Mouse (Mus musculus) E14TG2a.4 (cell line): Measurements from ENCODE around the gene Pi4kb.
A peak's percentile ranks its signal among the peaks of the same experiment; 100 is the strongest.

Source experiments
- H3K27me3 ChIP-seq: 2 replicates; pipeline ENCODE4 v1.6.1; 2014; ENCODE audit warnings: low read length, control low read depth; ENCODE audit not compliant: insufficient read depth
- H3K36me3 ChIP-seq: 2 replicates; pipeline ENCODE4 v1.6.1; 2014; ENCODE audit warnings: low read length, control low read depth; ENCODE audit not compliant: insufficient read depth
- H3K4me1 ChIP-seq: replicated peaks from 2 replicates; pipeline ENCODE4 v1.6.1; 2014; ENCODE audit warnings: low read depth, low read length, control low read depth
- H3K4me3 ChIP-seq: replicated peaks from 2 replicates; pipeline ENCODE4 v1.5.1; 2014; ENCODE audit warnings: mild to moderate bottlenecking, low read length
- H3K9me3 ChIP-seq: 2 replicates; pipeline ENCODE4 v1.6.1; 2014; ENCODE audit warnings: low read length, control low read depth
- CTCF ChIP-seq: conservative IDR thresholded peaks from 2 replicates; pipeline ENCODE4 v1.5.1; 2014; ENCODE audit warnings: low read length
- NANOG ChIP-seq: IDR thresholded peaks from 2 replicates; pipeline ENCODE4 v1.6.1; 2014; ENCODE audit warnings: borderline replicate concordance, low read length, mixed read lengths
- POU5F1 ChIP-seq: IDR thresholded peaks from 2 replicates; pipeline ENCODE4 v1.6.1; 2014; ENCODE audit warnings: low read length, borderline replicate concordance

The Pi4kb gene

DNA sequence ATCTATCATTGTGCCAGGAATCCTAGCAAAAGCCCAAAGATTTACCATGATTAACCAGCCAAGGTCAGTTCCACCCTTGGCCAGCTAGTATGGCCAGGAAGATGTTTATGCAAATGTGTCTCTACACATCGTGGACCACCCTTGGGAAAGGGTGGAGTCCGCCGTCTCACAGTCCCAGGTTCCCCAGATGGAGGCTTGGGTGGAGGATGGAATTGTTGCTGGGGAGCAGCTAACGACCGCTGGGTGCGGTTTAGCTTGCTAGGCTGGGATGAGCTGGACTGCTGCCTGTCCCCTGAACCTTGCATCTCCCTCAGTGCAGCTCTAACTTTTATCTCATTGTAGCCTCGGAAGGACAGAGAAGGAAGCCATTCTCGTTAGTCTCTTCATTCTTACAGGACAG, 14.7 kb upstream of the Pi4kb start:
- Histone ChIP-seq H3K9me3 (no peaks in the 10 kb centered on the region), H3K4me1 (peaks cover 63% of the 10 kb centered on the region), H3K36me3 (peaks cover 45% of the 10 kb centered on the region), H3K4me3 (0 out of 2 replicates have a peak overlapping the region, but pooled peaks have one; percentile 10), H3K27me3 (0 out of 2 replicates have a peak, but pooled peaks cover 3% of the 10 kb centered on the region)
- TF ChIP-seq CTCF, result no peak
- no peak for TF ChIP-seq NANOG
- no peak for TF ChIP-seq POU5F1

DNA sequence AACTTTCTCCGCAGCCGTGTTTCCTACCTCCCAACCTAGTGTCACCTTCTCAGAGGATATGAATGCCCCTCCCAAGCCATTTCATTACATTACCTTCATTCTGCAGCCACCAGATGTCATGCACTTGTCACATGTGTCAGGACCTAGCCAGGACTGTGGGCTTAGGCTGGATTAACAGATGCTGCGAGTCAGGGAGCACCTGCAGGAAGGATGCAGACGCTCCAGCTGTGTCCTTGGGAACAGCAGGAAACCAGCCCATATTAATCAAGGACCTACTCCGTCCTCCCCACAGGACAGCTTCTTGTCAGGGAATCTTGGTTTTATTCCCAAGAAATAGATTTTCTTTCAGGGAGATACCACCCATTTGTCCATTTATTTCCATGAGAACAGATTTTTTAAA, 14.2 kb upstream of the Pi4kb start:
- no peak for TF ChIP-seq NANOG
- TF ChIP-seq POU5F1, result no peak
- TF ChIP-seq CTCF, result no peak
- Histone ChIP-seq H3K4me3 (0 out of 2 replicates have a peak overlapping the region, but pooled peaks have one; percentile 10), H3K36me3 (peaks cover 40% of the 10 kb centered on the region), H3K9me3 (no peaks in the 10 kb centered on the region), H3K27me3 (no peaks in the 10 kb centered on the region), H3K4me1 (peaks cover 58% of the 10 kb centered on the region)

DNA sequence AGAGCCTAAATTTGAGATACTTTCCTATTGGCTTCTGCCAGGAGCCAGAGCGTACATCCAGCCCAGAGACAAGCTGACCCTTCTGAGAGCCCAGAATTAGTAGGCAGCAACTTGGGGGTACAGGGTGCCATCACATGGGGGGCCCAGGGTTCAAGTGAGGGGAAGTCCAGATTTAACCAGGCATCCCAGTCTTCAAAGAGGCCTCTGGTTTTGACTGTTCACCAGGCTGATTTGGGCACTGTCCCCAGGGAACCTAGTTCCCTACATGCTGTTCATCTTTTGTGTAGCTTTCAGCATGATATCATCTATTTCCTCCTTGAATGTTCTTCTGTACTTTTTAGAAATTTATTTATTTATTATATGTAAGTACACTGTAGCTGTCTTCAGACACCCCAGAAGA, 9.5 kb upstream of the Pi4kb start:
- TF ChIP-seq POU5F1 (no peak), CTCF (no peak), NANOG (no peak)
- Histone ChIP-seq H3K27me3 (no peaks in the 10 kb centered on the region), H3K4me1 (peaks cover 46% of the 10 kb centered on the region), H3K4me3 (no peak overlapping the region), H3K9me3 (no peaks in the 10 kb centered on the region), H3K36me3 (no peaks in the 10 kb centered on the region)

DNA sequence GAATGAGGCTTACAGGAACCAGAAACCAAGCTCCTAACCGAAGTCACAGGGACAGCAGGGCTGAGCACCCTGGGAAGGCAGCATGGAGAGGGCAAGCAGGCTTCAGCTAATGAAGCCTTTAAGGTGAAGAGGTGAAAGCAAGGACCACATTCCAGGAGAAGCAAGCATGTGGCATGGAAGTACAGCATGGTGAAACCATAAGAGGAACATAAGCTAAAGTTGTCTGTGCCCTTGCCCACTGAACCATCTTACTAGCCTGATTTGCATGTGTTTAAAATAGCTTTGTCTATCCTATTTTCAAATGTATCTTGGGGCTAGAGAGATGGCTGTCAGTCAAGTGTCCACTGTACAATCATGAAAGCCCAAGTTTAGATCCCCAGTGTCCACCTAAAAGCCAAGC, 8.7 kb upstream of the Pi4kb start:
- Histone ChIP-seq H3K27me3 (no peaks in the 10 kb centered on the region), H3K36me3 (no peaks in the 10 kb centered on the region), H3K4me1 (peaks cover 37% of the 10 kb centered on the region), H3K9me3 (no peaks in the 10 kb centered on the region), H3K4me3 (no peak overlapping the region)
- TF ChIP-seq NANOG, result no peak
- no peak for TF ChIP-seq POU5F1
- no peak for TF ChIP-seq CTCF

DNA sequence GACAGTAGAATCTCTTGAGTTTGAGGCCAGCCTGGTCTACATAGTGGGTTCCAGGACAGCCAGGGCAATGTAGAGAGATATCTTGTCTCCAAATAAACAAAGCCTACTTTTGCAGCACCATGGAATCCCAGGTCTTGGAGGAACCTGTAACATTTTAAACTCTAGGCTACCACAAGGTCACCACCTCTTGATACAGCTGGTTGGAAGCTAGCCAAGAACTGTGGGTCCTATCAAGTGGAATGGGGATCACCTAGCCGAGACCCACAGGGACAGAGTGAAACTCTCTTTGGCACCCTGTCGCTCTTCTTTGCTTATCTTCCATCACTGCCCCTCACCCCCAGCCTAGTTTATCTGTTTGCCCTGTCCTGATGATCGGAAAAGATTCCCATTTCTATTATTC, 2.0 kb upstream of the Pi4kb start:
- Histone ChIP-seq H3K4me1 (peaks cover 35% of the 10 kb centered on the region), H3K36me3 (peaks cover 11% of the 10 kb centered on the region), H3K9me3 (no peaks in the 10 kb centered on the region), H3K27me3 (no peaks in the 10 kb centered on the region), H3K4me3 (no peak overlapping the region)
- TF ChIP-seq POU5F1 (no peak), CTCF (no peak), NANOG (no peak)

DNA sequence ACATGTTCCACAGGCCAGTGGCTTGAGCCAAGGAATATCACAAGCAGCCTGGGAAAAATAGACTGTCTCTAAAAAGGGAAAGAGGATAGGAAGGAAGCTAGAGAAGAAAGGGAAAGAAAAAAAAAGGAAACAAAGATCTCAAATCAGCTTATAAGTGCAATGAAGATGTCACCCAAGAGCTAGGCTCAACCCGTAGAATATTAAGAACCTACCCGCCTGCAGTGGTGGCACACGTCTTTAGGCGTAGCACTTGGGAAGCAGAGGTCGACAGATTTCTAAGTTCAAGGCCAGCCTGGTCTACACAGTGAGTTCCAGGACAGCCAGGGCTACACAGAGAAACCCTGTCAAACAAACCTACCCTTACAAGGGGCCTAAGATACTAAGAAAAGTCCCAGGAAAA, 911 bp upstream of the Pi4kb start:
- Histone ChIP-seq H3K4me3 (peak overlapping the region; percentile 95), H3K36me3 (peaks cover 22% of the 10 kb centered on the region), H3K9me3 (no peaks in the 10 kb centered on the region), H3K4me1 (peaks cover 27% of the 10 kb centered on the region), H3K27me3 (no peaks in the 10 kb centered on the region)
- TF ChIP-seq CTCF, result no peak
- no peak for TF ChIP-seq NANOG
- no peak for TF ChIP-seq POU5F1

DNA sequence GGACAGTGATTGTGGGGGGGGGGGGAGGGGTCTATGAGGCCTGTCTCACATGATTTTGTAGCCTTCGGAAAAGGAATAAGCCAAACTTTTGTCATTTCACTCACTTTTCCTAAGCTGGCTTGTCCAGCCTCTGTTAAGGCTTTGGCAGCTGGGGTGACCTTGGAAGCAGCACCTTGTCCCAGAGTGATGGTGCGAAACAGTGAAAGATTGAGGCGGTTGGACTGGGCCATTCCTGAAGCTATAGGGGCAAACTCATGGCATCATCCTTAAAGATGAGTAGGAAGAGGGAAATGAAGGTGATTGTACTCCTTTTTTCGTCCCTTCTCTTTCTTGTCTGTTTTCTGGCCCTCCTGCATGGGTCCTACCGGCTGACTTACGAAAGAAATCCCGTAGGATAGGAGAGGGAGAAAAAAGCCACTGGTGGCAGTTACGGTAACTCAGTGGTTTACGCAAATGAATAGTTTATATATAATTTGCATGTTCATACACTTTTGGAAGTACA, 454 bp upstream of the Pi4kb start:
- Histone ChIP-seq H3K9me3 (no peaks in the 10 kb centered on the region), H3K36me3 (peaks cover 22% of the 10 kb centered on the region), H3K27me3 (no peaks in the 10 kb centered on the region), H3K4me1 (peaks cover 26% of the 10 kb centered on the region), H3K4me3 (peak overlapping the region; percentile 95)
- no peak for TF ChIP-seq CTCF
- TF ChIP-seq POU5F1, result no peak
- TF ChIP-seq NANOG, result no peak

DNA sequence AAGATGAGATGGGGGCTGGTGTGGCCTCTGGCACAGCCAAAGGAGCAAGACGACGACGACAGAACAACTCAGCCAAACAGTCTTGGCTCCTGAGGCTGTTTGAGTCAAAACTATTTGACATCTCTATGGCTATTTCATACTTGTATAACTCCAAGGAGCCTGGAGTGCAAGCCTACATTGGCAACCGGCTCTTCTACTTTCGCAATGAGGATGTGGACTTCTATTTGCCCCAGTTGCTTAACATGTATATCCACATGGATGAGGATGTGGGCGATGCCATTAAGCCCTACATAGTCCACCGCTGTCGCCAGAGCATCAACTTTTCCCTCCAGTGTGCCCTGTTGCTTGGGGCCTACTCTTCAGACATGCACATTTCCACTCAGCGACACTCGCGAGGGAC, 9.8 kb downstream of the Pi4kb start:
- Histone ChIP-seq H3K4me3 (no peak overlapping the region), H3K27me3 (no peaks in the 10 kb centered on the region), H3K36me3 (peaks cover 80% of the 10 kb centered on the region), H3K9me3 (no peaks in the 10 kb centered on the region), H3K4me1 (peaks cover 32% of the 10 kb centered on the region)
- no peak for TF ChIP-seq CTCF
- no peak for TF ChIP-seq NANOG
- TF ChIP-seq POU5F1, result no peak

DNA sequence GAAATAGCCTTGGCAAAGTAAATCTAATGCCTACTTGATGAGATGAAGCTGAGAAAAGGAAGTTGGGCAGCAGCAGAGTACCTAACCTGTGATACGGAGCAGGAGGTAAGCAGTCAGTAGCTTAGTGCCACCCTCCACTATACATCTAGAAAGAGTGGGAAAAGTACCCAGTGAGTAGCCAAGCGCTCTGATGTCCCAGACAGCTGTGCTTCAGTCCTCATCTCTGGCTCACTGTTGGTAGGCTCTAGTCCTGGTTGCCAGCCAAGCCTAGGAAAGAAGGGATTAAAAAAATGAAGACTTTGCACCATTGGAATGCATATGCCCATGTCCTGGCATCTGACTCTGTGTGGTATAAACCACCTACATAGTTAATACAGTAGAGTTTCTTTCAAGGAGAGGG, 11.0 kb downstream of the Pi4kb start:
- Histone ChIP-seq H3K27me3 (no peaks in the 10 kb centered on the region), H3K9me3 (no peaks in the 10 kb centered on the region), H3K36me3 (peaks cover 79% of the 10 kb centered on the region), H3K4me3 (no peak overlapping the region), H3K4me1 (peaks cover 36% of the 10 kb centered on the region)
- TF ChIP-seq NANOG (no peak), CTCF (no peak), POU5F1 (no peak)
